Mouse (Mus musculus): ENCODE results near the gene Ncapd3. TPM values are rescaled to one million over a fixed set of nuclear protein-coding genes. Genes with fewer than 3 reads are reported as not detected.
A peak's percentile ranks its signal among the peaks of the same experiment; 100 is the strongest.

The Ncapd3 gene
- polyA plus RNA-seq, 1 experiment from 2014 or later, result 25.9 TPM

- no peak overlapping the region for H3K9ac ChIP-seq
- H3K27ac ChIP-seq, result no peak overlapping the region
- WGBS, result 78% methylated on average over 4 of the region's 4 CpGs
- H3K9me3 ChIP-seq, result no peaks in the 10 kb centered on the region
- H3K27me3 ChIP-seq (replicated peaks), result no peaks in the 10 kb centered on the region
- no peak for ATAC-seq
- no peak overlapping the region for H3K4me2 ChIP-seq (replicated peaks)
- no peak overlapping the region for H3K4me3 ChIP-seq (replicated peaks)
- H3K36me3 ChIP-seq, result no peaks in the 10 kb centered on the region
- H3K4me1 ChIP-seq (replicated peaks), result no peaks in the 10 kb centered on the region
Measured at GRCm38 (mm10) chr9:27108451-27108850, 78.5 kb downstream of the Ncapd3 start.

GRCm38 (mm10) chr9:27109533-27110514 is 79.8 kb downstream of the Ncapd3 start:
- Histone ChIP-seq H3K9me3 (no peaks in the 10 kb centered on the region), H3K4me3 (replicated peaks) (no peak overlapping the region), H3K4me1 (replicated peaks) (no peaks in the 10 kb centered on the region), H3K4me2 (replicated peaks) (no peak overlapping the region), H3K36me3 (no peaks in the 10 kb centered on the region), H3K9ac (no peak overlapping the region), H3K27ac (no peak overlapping the region), H3K27me3 (replicated peaks) (no peaks in the 10 kb centered on the region)
- peak; percentile 45; the same call in 1 of the 2 replicates for ATAC-seq
- 67% methylated on average over 22 of the region's 22 CpGs for WGBS

GRCm38 (mm10) chr9:27110681-27111080 is 80.7 kb downstream of the Ncapd3 start:
- WGBS, result 42% methylated on average over 5 of the region's 5 CpGs
- ATAC-seq, result no peak

GRCm38 (mm10) chr9:27111756-27112155 is 81.8 kb downstream of the Ncapd3 start:
- 90% methylated on average over 3 of the region's 3 CpGs for WGBS
- Histone ChIP-seq H3K4me1 (replicated peaks) (no peaks in the 10 kb centered on the region), H3K27me3 (replicated peaks) (no peaks in the 10 kb centered on the region), H3K27ac (no peak overlapping the region), H3K36me3 (no peaks in the 10 kb centered on the region), H3K9ac (no peak overlapping the region), H3K9me3 (no peaks in the 10 kb centered on the region), H3K4me3 (replicated peaks) (no peak overlapping the region), H3K4me2 (replicated peaks) (no peak overlapping the region)
- no peak for ATAC-seq

More at GRCm38 (mm10) chr9:27110681-27111080, 80.7 kb downstream of the Ncapd3 start:
- Histone ChIP-seq H3K4me1 (replicated peaks) (no peaks in the 10 kb centered on the region), H3K27me3 (replicated peaks) (no peaks in the 10 kb centered on the region), H3K4me2 (replicated peaks) (no peak overlapping the region), H3K4me3 (replicated peaks) (no peak overlapping the region), H3K27ac (no peak overlapping the region), H3K9ac (no peak overlapping the region), H3K36me3 (no peaks in the 10 kb centered on the region), H3K9me3 (no peaks in the 10 kb centered on the region)

GRCm38 (mm10) chr9:27121254-27121653 is 91.3 kb downstream of the Ncapd3 start:
- H3K4me1 ChIP-seq (replicated peaks), result no peaks in the 10 kb centered on the region
- no peak overlapping the region for H3K4me3 ChIP-seq (replicated peaks)
- H3K9me3 ChIP-seq, result no peaks in the 10 kb centered on the region
- H3K9ac ChIP-seq, result no peak overlapping the region
- no peaks in the 10 kb centered on the region for H3K36me3 ChIP-seq
- H3K27ac ChIP-seq, result no peak overlapping the region
- 85% methylated on average over 9 of the region's 9 CpGs for WGBS
- no peaks in the 10 kb centered on the region for H3K27me3 ChIP-seq (replicated peaks)
- no peak overlapping the region for H3K4me2 ChIP-seq (replicated peaks)
- no peak for ATAC-seq

- Histone ChIP-seq H3K27ac (no peak overlapping the region), H3K4me1 (replicated peaks) (no peaks in the 10 kb centered on the region), H3K36me3 (no peaks in the 10 kb centered on the region), H3K4me3 (replicated peaks) (no peak overlapping the region), H3K9me3 (no peaks in the 10 kb centered on the region), H3K9ac (no peak overlapping the region), H3K4me2 (replicated peaks) (no peak overlapping the region), H3K27me3 (replicated peaks) (no peaks in the 10 kb centered on the region)
- WGBS, result 91% methylated on average over 4 of the region's 4 CpGs
- no peak for ATAC-seq
Measured at GRCm38 (mm10) chr9:27122076-27122475, 92.1 kb downstream of the Ncapd3 start.

GRCm38 (mm10) chr9:27122963-27123362 is 93.0 kb downstream of the Ncapd3 start:
- WGBS, result 67% methylated on average over 4 of the region's 4 CpGs
- Histone ChIP-seq H3K9me3 (no peaks in the 10 kb centered on the region), H3K36me3 (no peaks in the 10 kb centered on the region), H3K4me2 (replicated peaks) (no peak overlapping the region), H3K4me1 (replicated peaks) (no peaks in the 10 kb centered on the region), H3K9ac (no peak overlapping the region), H3K4me3 (replicated peaks) (no peak overlapping the region), H3K27me3 (replicated peaks) (no peaks in the 10 kb centered on the region), H3K27ac (no peak overlapping the region)
- ATAC-seq, result no peak

- H3K27me3 ChIP-seq (replicated peaks), result no peaks in the 10 kb centered on the region
- no peaks in the 10 kb centered on the region for H3K4me1 ChIP-seq (replicated peaks)
- no peak overlapping the region for H3K9ac ChIP-seq
- no peak overlapping the region for H3K27ac ChIP-seq
- no peak overlapping the region for H3K4me2 ChIP-seq (replicated peaks)
- H3K4me3 ChIP-seq (replicated peaks), result no peak overlapping the region
- H3K36me3 ChIP-seq, result no peaks in the 10 kb centered on the region
- no peak for ATAC-seq
- H3K9me3 ChIP-seq, result no peaks in the 10 kb centered on the region
- 75% methylated on average over 2 of the region's 2 CpGs for WGBS
Measured at GRCm38 (mm10) chr9:27123947-27124346, 94.0 kb downstream of the Ncapd3 start.

- Histone ChIP-seq H3K4me1 (replicated peaks) (no peaks in the 10 kb centered on the region), H3K4me2 (replicated peaks) (no peak overlapping the region), H3K36me3 (no peaks in the 10 kb centered on the region), H3K4me3 (replicated peaks) (no peak overlapping the region), H3K9me3 (no peaks in the 10 kb centered on the region), H3K9ac (no peak overlapping the region), H3K27ac (no peak overlapping the region), H3K27me3 (replicated peaks) (no peaks in the 10 kb centered on the region)
- WGBS, result 55% methylated on average over 6 of the region's 6 CpGs
- no peak for ATAC-seq
Measured at GRCm38 (mm10) chr9:27125450-27125849, 95.5 kb downstream of the Ncapd3 start.

GRCm38 (mm10) chr9:27126543-27126942 is 96.6 kb downstream of the Ncapd3 start:
- no peaks in the 10 kb centered on the region for H3K27me3 ChIP-seq (replicated peaks)
- ATAC-seq, result no peak
- H3K27ac ChIP-seq, result no peak overlapping the region
- no peaks in the 10 kb centered on the region for H3K9me3 ChIP-seq
- H3K4me3 ChIP-seq (replicated peaks), result no peak overlapping the region
- H3K4me1 ChIP-seq (replicated peaks), result no peaks in the 10 kb centered on the region
- H3K9ac ChIP-seq, result no peak overlapping the region
- H3K4me2 ChIP-seq (replicated peaks), result no peak overlapping the region
- 89% methylated on average over 6 of the region's 6 CpGs for WGBS
- H3K36me3 ChIP-seq, result no peaks in the 10 kb centered on the region

GRCm38 (mm10) chr9:27128629-27129028 is 98.7 kb downstream of the Ncapd3 start:
- no peak overlapping the region for H3K9ac ChIP-seq
- H3K9me3 ChIP-seq, result no peaks in the 10 kb centered on the region
- no peaks in the 10 kb centered on the region for H3K27me3 ChIP-seq (replicated peaks)
- 51% methylated on average over 4 of the region's 4 CpGs for WGBS
- no peaks in the 10 kb centered on the region for H3K36me3 ChIP-seq
- no peak overlapping the region for H3K4me2 ChIP-seq (replicated peaks)
- no peak overlapping the region for H3K4me3 ChIP-seq (replicated peaks)
- no peaks in the 10 kb centered on the region for H3K4me1 ChIP-seq (replicated peaks)
- no peak overlapping the region for H3K27ac ChIP-seq
- no peak for ATAC-seq

GRCm38 (mm10) chr9:27134410-27134809 is 104.4 kb downstream of the Ncapd3 start:
- Histone ChIP-seq H3K4me2 (replicated peaks) (no peak overlapping the region), H3K36me3 (no peaks in the 10 kb centered on the region), H3K4me1 (replicated peaks) (no peaks in the 10 kb centered on the region), H3K9ac (no peak overlapping the region), H3K27me3 (replicated peaks) (no peaks in the 10 kb centered on the region), H3K9me3 (no peaks in the 10 kb centered on the region), H3K27ac (no peak overlapping the region), H3K4me3 (replicated peaks) (no peak overlapping the region)
- ATAC-seq, result no peak
- WGBS, result 91% methylated on average over 1 of the region's 1 CpGs

GRCm38 (mm10) chr9:27135372-27135771 is 105.4 kb downstream of the Ncapd3 start:
- Histone ChIP-seq H3K27me3 (replicated peaks) (no peaks in the 10 kb centered on the region), H3K27ac (no peak overlapping the region), H3K36me3 (no peaks in the 10 kb centered on the region), H3K9me3 (no peaks in the 10 kb centered on the region), H3K4me2 (replicated peaks) (no peak overlapping the region), H3K9ac (no peak overlapping the region), H3K4me3 (replicated peaks) (no peak overlapping the region), H3K4me1 (replicated peaks) (no peaks in the 10 kb centered on the region)
- no peak for ATAC-seq
- 89% methylated on average over 7 of the region's 7 CpGs for WGBS
